Mouse (Mus musculus): ENCODE results near the gene P4ha2.

P4ha2 gene

DNA sequence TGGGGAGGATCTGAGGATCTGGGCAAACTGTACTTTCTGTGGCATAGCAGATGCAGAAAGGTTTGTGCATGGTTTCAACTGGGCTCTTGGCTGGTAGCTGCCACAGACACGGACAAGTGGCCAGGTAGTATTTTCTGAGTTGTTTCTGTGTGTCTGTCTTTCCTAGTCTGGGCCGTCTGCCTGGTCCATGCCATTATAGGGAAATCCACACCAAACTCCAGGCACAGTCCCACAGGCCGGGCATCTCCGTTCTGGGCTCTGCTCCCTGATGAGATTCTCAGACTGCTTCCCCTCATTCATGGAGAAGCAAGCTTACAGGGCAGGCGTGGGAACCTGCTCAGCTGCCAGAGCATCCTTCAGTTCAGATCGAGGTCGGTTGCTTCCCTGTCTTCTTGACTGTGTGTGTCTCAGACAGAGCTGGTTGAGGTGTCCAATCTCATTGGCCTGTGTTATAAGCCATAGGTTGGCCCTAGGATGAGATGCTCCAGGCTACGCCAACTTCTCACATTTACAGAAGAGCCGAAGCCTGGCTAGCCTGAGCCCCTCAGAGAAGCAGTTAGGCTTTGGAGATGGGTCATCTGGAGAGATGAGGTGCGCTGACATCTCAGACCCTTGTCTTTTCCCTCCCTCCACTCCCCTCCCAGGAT, at the start of gene P4ha2:
P4ha2 (plus strand) TSS at position 51 of the 647 bp plus-strand sequence.
- DNase-seq (ENCODE audit: low spot score in 2 of 2), result no peak

DNA sequence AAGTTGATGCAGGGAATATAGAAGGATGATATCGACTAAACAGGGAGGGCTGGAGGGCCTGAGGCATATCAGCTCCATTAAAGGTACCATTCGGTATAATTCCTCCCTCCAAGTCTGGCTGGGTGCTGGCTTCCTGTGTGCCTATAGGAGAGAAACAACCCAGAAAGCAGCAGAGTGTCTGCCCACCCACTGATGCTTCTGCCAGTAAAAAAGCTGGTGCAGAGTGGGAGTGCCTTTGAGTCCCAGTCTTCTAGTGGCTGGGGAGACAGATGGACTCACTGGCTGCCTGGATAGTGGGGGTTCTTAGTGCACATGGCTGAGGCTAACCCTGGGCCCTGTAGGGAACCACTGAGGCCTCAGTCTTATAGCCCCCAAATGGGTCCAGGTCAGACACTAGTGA, 49.7 kb upstream of the P4ha2 start:
- DNase-seq (ENCODE audit: low spot score in 2 of 2), result no peak

DNA sequence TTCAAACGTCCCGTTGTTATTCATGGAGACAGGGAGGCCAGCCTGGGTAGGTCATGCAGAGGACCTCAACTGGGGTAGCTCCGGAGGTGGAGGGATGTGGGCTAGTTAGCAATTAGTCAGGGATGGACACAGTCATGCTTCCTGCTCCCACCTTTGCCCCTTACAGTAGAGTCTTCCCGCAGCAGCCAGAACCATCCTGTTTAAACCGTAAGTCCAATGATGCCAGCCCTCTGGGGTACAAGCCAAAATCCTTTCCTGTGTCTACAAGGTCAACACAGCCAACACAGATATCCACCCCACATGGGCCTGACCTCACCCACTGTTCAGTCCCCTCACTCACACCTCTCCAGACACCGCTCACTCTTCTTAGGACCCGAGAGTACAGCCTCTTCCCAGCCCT, 48.7 kb upstream of the P4ha2 start:
- DNase-seq (ENCODE audit: low spot score in 2 of 2), result no peak

DNA sequence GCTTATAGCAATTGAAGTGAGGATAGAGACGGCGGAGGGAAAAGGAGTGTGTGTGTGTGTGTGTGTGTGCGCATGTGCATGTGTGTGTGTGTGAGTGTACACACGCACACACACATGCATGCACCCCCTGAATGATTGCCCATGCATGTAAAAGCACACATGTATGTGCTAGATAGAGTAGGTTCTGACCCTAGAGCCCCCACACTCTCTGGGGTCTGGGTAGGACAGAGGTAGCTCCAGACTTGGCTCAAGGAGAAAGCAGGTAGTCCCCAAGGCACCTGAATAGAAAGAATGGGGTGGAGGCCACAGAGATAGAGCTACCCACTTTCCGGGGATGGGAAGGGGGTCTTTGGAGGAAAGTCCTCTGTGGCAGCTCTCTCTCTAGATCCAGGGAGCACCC, 47.8 kb upstream of the P4ha2 start:
- DNase-seq (ENCODE audit: low spot score in 2 of 2), result no peak

DNA sequence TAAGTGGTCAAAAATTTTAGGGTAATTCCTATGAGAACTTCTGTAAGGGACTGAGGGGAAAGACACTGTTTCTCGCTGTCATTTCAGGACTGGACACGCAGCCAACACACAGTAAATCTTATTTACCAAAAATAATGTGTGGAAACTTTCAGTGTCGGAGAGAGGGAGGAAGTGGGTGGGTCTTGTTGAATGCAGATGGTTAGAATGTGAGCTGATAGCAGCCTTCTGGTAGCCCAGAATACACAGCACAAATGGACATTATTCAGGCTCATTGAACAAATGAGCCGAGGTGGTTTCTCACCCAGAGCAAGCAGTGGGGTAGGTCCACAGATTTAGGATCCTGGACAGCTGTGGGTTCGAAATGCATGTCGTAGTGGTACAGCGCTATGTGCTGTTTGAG, 46.8 kb upstream of the P4ha2 start:
- no peak for DNase-seq (ENCODE audit: low spot score in 2 of 2)

DNA sequence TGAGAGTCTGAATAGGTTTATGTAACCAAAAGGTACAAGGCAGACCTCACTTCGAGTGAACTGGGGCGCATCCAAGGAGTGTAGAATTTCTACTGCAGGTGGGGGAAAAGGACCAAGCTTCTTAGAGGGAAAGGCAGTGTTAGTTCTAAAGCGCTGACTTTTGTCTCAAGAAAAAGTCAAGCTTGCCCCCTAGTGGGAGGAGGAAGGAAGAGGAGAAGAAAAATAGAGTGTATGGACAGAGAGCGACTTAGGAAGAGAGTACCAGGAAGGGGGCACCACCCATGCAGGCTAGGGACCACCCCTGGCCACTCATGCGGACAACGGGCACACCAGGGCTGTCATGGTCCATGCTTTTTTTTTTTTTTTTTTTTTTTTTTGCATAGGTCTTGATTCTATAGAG, 45.6 kb upstream of the P4ha2 start:
- DNase-seq (ENCODE audit: low spot score in 2 of 2), result no peak

DNA sequence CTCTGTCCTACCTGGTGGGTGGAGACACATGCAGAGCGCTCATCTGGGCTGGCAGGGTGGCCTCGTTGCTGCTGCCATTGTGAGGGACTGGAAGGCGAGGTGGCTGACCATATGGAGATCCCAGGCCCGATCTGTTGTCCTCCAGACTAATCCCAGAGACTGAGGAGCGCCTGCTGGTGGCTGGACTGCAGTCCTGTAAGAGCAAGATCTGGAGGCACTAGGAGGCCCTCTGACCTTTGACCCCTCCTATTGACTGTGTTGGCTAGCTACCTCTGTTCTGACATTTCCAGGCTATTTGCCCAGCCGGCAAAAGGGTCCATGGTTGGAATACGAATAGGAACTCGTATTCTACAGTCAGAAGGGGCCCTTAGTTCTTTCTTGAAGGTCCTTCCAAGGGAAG, 43.8 kb upstream of the P4ha2 start:
- no peak for DNase-seq (ENCODE audit: low spot score in 2 of 2)

DNA sequence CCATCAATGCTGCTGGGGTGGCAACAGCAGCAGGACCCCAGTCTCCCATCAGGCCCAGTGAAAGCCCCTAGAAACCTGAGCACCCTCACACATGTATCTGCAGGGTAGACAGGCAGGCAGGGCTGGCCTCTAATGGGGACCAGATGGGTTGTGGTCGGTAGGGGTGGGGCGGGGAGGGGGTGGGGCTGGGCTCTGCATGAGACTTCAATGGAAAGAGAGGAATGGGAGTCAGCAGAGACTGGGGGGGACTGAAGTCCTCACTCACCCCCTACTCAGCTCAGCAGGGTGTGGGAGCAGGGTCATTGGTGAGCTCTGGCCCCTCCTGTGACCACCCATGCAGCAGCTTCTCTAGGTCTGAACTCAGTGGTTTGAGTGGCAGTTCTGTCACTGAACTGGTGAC, 42.5 kb upstream of the P4ha2 start:
- no peak for DNase-seq (ENCODE audit: low spot score in 2 of 2)

DNA sequence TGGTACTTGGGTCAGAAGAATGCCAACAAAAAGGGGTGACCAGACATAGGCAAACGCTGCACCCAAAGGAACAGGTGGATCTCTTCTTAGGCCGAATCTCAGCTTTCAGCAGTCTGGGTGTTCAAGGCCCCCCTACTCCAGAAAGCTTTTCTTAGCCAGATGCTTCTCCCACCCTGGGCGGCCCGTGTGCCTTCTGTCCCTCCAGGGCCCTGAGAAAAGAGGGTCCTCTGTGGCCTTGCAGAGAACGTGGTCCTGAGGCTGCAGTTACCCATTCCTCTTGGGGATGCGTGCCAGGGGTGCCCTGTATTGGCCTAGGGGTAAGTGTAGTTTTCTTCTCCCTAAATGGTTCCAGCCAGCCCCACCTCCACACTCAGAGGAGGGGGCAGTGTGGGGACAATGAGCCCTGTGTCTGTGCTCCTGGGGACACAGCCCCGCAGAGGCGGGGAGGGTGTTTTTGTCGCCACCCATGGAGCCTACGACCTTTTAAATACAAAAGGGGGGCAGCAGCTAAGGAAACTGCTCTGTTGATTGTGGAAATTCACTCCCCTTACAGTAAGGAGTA, 41.8 kb upstream of the P4ha2 start:
- no peak for DNase-seq (ENCODE audit: low spot score in 2 of 2)

DNA sequence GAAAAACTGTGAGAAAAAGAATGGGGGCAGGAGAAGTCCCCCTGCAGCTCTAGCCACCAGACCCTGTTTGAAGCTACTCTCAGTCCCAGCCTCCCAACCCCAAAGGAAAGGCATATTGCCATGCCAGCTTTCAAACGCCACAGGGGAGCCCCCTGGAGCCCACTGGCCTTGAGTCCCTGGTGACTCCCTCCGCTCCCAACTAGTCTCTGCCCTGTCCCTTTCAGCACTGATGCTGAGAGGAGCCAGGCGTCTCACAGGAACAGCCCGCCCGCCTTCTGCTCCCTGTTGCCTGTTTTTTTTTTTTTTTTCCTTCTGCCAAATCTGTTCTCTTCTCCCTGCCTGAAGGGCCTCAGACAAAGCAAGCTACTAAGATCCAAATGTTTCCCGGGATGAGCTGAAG, 41.3 kb upstream of the P4ha2 start:
- no peak for DNase-seq (ENCODE audit: low spot score in 2 of 2)

DNA sequence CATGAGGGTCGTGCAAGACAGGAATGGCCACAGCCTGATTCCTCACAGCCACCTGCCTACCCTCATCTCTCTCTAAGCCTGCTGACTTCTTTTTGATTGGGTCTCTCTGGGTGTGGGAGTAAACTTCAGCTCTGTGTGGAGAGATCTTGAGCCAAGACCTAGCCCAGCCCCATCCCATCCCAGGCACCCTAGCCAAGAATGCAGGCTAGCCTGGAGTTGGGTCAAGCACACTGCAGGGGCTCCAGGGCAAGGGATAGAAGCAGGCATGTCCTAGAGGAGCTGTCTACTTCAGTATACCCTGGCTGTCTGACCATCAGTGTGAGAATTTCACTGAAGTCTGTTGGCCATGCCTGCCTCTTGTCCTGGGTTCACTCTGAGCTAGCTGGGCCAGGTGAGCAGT, 40.4 kb upstream of the P4ha2 start:
- no peak for DNase-seq (ENCODE audit: low spot score in 2 of 2)

DNA sequence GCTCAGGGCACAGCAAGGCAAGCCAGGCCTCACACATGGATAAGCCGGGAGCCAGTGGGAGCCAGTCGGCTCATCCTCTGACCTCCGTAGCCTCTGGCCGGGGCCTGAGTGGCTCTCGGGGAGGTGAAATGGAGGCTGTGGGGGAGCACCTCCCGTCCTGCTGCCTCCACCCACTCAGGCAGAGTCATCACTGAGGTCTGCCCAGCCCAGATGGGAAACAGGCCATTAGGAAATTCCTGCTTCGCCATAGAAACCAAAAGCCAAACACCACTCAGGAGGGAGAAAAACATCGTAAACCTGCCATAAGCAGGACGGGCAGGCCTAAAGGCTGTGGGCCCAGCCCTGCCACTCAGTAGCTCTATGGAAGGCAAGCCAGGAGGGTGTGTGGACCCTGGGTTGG, 39.6 kb upstream of the P4ha2 start:
- no peak for DNase-seq (ENCODE audit: low spot score in 2 of 2)

DNA sequence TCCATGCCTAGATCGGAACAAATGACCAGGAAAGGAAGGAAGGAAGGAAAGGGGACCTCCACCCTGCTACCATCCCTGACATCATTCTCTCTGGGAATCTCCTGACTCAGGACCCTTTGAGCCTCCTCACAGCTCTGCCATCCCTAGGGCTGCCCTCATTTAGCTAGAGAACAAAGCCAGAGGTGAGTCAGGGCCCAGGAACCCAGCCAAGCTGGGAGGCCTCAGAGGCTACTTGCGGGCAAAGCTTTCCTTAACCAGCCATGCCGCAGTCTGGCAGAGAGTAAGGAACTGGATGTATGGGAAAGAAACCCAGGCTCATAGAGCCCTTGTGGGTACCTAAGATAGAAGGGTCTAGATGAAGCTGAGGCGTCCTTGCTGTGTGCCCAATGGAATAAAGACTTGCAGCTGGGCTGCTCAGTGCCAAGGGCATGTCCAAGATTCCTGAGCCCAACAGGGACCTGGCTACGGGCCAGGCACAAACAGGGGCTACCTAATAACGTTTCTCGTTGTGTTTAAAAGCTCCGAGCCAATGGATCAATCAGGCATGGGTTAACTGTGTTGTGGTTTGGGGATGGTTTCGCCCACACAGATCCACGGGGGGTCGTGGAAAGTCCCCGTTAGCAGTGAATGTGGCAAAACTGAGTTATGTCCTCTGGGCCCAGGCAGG, 37.7 kb upstream of the P4ha2 start:
- DNase-seq (ENCODE audit: low spot score in 2 of 2), result no peak

DNA sequence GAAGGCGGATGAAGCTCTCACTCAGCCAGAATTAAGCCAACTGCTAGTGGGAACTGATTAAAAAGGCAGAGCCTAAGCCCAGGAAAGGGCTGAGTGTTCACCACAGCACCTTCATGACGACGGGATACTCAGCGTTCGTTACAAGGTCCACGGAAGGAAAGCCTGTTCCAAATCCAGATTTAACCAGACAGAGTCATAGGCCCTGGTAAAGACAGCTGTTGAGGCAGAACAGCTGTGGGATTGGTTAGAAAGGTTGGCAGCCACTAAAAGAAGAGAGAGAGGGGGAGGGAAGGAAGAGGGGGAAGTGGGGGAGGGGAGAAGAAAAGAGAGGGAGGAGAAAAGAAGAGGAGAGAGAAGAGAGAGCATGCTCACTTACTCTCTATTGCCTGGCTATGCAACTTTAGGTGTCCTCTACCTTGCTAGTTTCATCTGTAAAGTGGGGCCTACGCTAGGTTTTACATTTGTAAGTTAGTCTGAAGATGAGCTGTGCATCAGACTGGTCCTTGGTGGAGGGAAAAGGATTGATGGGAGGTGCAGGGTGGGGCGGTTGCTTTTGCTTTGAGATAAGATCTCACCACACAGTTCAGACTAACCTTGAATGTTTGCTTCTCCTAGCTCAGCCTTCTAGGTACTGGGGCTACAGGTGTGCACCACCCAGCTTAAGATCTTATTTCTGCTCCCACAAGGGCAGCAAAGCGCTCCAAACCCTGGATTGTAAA, 37.0 kb upstream of the P4ha2 start:
- no peak for DNase-seq (ENCODE audit: low spot score in 2 of 2)

DNA sequence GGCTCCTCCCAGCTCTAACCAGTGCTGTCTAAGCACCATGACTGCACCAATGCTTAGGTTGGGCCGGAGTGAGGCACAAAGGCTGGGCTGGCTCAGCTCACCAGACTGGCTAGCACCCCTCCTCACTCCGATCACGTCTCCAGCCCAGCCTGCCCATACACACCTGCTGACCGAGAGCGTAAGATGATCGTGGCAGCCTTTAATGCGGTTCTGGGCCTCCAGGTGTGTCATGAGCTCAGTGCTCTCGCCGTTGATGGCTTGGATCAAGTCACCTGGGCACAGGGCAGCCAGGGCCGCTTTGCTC, 36.5 kb upstream of the P4ha2 start:
- no peak for DNase-seq (ENCODE audit: low spot score in 2 of 2)

DNA sequence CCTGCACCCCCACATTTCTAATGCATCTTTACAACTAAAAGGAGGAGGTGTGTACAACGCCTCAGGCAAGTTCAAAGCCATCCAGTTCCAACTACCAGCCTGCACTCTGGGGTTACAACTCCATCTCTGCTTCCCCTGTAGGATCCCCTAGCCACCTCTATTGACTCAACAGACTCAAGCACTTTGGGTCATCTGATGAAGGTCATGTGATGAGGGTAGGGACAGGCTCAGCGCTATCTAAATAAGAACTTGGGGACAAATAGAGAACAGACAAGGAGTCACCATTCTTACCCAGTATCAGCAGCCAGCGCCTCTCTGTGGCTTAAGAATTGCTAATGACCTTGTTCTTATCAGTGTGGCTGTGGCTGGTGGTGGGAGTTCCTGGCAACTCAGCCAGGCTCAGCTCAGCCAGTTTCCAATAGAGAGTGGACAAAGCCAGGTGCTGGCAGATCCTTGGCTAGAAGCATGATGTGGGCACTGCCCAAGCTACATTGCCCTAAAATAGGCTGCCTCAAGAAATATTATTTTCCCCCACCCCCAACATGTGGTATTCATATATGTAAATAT, 35.4 kb upstream of the P4ha2 start:
- no peak for DNase-seq (ENCODE audit: low spot score in 2 of 2)

DNA sequence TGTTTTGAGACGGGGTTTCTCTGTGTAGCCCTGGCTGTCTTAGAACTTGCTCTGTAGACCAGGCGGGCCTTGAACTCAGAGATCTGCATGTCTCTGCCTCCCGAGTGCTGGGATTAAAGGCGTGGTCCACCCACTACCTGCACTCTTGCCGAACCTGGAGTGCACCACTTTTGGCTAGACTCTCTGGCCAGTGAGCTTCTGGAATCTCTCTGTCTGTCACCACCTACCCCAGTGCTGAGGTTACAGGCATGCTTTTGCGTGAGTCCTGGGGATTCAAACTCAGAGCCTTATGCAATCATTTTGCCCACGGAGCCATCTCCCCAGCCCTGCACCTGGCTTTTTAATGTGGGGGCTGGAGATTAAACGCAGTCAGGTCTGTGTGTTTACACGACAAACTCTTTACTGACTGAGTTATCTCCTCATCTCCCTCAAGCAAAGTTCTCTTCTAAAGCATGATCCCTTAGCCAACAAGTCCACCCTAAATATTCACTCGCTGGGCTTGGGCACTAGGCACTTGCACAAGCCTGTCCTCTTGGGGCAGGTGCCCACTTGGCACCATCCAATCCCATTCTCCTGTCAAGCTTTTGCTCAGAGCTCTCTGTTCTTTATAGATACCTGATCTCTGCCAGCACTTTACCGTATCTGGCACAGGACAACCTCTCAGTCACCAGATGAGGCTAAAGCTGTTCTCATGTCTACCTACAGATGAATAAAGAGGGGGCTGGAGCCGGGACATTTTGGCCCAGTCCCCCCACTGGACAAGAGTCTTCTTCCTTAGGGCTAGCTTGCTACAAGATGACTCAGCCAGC, 34.6 kb upstream of the P4ha2 start:
- no peak for DNase-seq (ENCODE audit: low spot score in 2 of 2)

DNA sequence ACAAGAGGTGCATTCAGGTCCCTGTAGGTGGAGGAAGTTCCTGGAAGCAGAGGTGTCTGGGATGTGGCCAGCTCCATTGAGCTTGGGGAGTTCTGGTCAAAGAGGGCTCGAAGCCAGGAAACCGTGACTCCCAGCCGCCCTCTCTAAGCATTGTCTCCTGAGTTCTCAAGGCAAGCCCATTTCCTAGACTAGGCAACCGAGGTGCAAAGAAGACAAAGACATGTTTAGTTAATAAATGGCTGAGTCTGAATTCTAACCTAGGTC, 34.0 kb upstream of the P4ha2 start:
- no peak for DNase-seq (ENCODE audit: low spot score in 2 of 2)

DNA sequence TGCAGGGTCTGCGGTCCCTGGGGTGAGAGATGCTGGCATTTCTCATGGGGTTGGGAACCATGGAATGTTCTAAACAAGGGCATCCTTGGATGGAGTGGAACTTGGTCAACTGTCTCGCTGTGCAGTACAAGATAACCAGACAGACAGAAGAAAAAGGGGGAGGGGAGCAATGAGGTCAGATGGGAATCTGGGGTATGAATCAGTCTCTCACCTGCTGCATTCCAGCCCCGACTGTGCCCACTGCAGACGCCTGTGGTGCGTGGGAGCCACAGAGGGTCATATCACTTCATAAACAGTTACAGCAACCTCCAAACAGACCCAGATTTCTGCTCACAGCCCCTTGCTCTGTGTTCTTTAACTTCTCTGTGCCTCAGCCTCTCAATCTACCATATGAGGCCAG, 33.5 kb upstream of the P4ha2 start:
- no peak for DNase-seq (ENCODE audit: low spot score in 2 of 2)

DNA sequence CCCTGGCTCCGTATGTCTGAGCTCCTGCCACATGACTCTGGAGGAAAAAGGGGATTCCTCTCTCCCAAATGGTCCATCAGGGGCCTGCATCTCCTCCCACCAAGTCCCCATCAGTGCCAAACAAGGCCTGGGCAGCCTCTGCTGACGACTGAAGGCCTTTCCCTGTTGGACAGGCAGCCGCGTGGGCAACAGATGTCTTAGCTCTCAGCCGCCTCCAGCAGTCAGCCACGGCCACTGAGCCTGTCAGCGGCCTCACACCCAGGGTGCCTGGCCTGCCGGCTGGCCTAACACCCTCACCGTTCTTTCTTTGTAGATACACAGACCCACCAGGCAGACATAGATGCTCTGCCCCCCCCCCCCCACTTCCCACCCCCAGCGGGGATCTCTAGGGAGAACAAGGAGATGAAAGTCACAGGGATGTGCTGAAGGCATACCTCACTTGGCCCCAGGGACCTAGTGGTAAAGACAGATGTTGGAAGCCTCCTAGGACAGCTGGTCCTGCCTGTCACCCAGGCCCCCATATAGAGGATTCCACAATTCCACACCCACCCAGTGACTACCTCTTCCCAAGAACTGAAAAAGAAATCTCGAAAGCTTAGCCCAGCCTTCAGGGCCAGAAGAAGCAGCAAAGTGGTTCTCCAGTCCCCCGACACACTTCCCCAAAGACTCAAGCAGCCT, 32.4 kb upstream of the P4ha2 start:
- no peak for DNase-seq (ENCODE audit: low spot score in 2 of 2)

DNA sequence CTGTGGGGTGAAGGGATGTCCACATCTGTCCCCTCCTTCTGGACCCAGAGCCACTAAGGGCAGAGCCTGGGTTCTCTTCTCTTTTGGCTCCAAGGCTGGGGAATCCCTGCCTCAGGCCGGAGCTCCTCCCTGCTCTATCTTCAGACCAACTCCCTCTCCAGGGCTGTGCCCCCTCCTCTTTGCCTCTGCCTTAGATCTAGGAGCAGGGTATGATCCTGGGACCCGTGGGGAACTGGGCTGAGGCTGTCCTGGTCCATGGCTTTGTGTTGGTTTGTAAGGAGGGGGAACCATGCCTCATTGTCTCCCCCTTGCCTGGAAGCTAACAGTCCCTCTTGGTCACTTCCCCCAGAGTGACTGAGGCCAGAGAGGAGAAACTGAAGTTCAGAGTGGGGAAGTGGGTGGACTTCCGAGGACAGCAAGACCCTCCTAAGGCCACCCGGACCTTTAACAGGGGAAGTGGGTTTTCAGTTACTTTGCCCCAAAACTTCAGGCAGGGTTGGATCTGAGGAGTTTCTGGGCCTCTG, 31.8 kb upstream of the P4ha2 start:
- no peak for DNase-seq (ENCODE audit: low spot score in 2 of 2)

Data from frontal cortex, postnatal 25 days (tissue).